Mouse (Mus musculus): ENCODE measurements at regions not wholly inside any gene's neighbourhood (a gene's known extent, or its start where the extent isn't known, plus 50 kb on each side); places are given as distances from the start of the nearest gene placed in this dataset.

DNA sequence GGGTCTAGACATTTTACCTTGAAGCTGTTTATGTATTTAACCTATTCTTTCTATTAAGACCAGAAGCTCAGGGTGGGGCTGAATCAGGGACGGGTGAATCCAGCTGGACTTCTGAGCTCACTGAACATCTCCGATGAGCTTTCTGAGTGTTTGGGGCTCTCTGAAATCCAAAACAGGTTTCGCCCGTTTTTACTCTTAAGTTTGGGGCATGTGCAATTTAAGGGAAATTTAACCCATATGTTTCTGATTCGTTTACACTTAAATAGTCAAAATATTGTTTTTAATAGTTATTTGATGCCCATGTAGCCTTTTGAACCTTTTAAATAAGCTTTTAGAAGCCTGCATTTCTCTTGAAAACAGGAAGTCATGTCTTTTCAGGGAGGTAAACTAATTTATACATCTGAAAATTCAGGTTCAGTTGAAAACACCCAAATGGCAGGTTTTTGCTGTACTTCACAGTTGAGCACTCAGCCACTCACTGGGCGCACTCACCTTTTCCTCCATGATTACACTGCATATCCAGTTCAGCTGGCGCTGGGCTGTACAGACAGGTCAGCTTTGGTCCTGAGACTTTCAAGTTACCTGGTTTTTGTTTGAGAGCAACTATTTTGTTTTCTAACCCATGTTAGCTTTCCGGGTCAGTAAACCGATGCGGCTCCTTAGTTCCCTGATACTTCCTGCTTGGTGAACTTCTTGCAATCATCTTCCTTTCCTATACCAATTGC is 113.1 kb upstream of the Lhx8 start:
- Histone ChIP-seq H3K9me3 (ENCODE audit: low read length) (peaks cover 3% of the 10 kb centered on the region; the same call in 1 of the 2 replicates), H3K27ac (ENCODE audit: low read length) (no peak overlapping the region), H3K4me3 (ENCODE audit: low read length) (no peak overlapping the region), H3K4me2 (replicated peaks; ENCODE audit: low read depth, low read length) (no peak overlapping the region), H3K9ac (replicated peaks; ENCODE audit: low read length) (no peak overlapping the region), H3K36me3 (ENCODE audit: insufficient read depth, low read length) (no peaks in the 10 kb centered on the region), H3K4me1 (ENCODE audit: insufficient read depth, low read length) (no peaks in the 10 kb centered on the region), H3K27me3 (ENCODE audit: insufficient read depth, low read length) (no peaks in the 10 kb centered on the region)
- ATAC-seq (ENCODE audit: low FRiP score, low TSS enrichment) = no peak
- 72% methylated on average over 10 of the region's 10 CpGs for WGBS

DNA sequence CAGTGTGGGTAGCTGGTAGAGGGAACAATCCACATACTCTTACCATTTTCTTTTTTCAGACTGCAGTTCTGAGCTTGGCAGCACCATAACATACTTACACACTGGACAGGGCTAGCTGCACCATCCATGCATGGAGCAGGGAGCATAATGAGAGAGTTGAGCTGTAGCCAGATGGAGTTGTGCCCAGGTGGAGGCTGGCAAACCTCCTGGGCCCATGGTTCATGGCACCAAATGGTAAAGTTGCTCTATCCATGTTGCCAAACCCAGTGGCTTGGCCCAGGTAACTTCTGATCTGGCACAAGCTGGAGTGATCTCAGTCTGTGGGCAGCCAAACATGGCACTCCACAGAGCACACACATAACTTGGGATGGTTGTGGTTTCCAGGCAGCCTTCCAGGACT is 111.0 kb upstream of the Lhx8 start:
- Histone ChIP-seq H3K27ac (ENCODE audit: low read length) (no peak overlapping the region), H3K36me3 (ENCODE audit: insufficient read depth, low read length) (no peaks in the 10 kb centered on the region), H3K27me3 (ENCODE audit: insufficient read depth, low read length) (no peaks in the 10 kb centered on the region), H3K4me2 (replicated peaks; ENCODE audit: low read depth, low read length) (no peak overlapping the region), H3K4me1 (ENCODE audit: insufficient read depth, low read length) (no peaks in the 10 kb centered on the region), H3K9me3 (ENCODE audit: low read length) (peaks cover 3% of the 10 kb centered on the region; the same call in 1 of the 2 replicates), H3K9ac (replicated peaks; ENCODE audit: low read length) (no peak overlapping the region), H3K4me3 (ENCODE audit: low read length) (no peak overlapping the region)
- ATAC-seq (ENCODE audit: low FRiP score, low TSS enrichment) = no peak

DNA sequence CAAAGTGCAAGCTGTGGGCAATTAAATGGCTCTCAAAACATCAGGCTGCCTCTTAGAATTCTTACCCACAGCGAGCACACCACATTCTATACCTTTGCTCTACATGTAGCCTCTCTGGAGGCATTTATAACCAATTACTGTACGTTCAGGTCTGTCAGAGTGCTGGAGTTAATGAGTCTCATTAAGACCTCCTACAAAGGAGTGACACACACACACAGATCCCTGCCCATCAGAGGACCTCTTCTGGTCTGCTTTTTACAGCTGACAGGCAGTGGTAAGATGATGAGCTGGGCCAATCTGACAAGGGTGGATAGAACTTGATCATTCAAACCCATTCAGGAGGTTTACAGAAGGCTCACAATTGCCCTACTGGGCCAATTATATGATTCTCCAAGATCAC is 110.4 kb upstream of the Lhx8 start:
- peaks cover 5% of the 10 kb centered on the region; the same call in 1 of the 2 replicates for H3K9me3 ChIP-seq (ENCODE audit: low read length)
- no peak overlapping the region for H3K27ac ChIP-seq (ENCODE audit: low read length)
- no peaks in the 10 kb centered on the region for H3K4me1 ChIP-seq (ENCODE audit: insufficient read depth, low read length)
- H3K27me3 ChIP-seq (ENCODE audit: insufficient read depth, low read length) = no peaks in the 10 kb centered on the region
- H3K9ac ChIP-seq (replicated peaks; ENCODE audit: low read length) = no peak overlapping the region
- H3K36me3 ChIP-seq (ENCODE audit: insufficient read depth, low read length) = no peaks in the 10 kb centered on the region
- H3K4me3 ChIP-seq (ENCODE audit: low read length) = no peak overlapping the region
- ATAC-seq (ENCODE audit: low FRiP score, low TSS enrichment) = no peak
- no peak overlapping the region for H3K4me2 ChIP-seq (replicated peaks; ENCODE audit: low read depth, low read length)
- WGBS = 63% methylated on average over 2 of the region's 2 CpGs

DNA sequence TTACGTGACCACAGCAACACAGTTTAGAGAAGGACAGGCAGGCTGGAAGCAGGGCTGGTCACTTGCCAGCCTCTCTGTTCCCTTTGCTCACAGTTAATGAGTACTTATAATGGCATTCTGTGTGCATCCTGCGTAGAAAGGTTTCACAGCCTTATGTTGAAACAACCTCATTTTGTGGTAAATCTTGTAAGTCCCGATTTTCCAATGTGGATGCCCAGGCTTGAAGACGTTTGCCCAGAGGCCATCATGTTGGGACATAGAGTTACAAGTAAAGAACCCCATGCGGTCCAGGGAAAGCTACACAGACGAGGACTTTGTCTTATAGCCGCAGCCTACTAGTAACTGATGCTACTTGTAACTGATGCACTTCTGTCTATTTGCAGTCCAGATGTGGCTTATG is 100.4 kb upstream of the Lhx8 start:
- H3K4me2 ChIP-seq (replicated peaks; ENCODE audit: low read depth, low read length) = no peak overlapping the region
- H3K9me3 ChIP-seq (ENCODE audit: low read length) = no peaks in the 10 kb centered on the region
- WGBS = 78% methylated on average over 7 of the region's 7 CpGs
- ATAC-seq (ENCODE audit: low FRiP score, low TSS enrichment) = no peak
- no peaks in the 10 kb centered on the region for H3K36me3 ChIP-seq (ENCODE audit: insufficient read depth, low read length)
- H3K4me3 ChIP-seq (ENCODE audit: low read length) = no peak overlapping the region
- H3K4me1 ChIP-seq (ENCODE audit: insufficient read depth, low read length) = no peaks in the 10 kb centered on the region
- H3K9ac ChIP-seq (replicated peaks; ENCODE audit: low read length) = no peak overlapping the region
- H3K27me3 ChIP-seq (ENCODE audit: insufficient read depth, low read length) = no peaks in the 10 kb centered on the region
- no peak overlapping the region for H3K27ac ChIP-seq (ENCODE audit: low read length)

DNA sequence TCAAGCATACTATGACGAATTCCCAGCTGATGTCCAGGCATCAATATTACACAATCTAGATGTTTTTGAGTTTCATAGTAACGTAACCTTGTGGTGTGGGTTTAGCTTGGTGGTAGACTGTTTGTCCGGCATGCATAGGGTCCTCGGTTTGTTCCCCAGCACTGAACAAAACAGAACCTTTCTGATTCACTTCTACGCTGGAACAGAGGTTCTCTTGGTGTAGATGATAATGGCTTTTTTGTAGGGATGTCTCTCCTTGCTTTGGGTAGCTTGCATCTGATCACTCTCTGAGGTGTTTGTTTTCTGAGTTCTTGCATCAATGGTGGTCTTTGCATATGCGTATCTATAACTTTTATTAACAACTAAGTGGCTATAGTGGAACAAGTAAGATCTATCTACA is 99.2 kb upstream of the Lhx8 start:
- Histone ChIP-seq H3K9ac (replicated peaks; ENCODE audit: low read length) (no peak overlapping the region), H3K9me3 (ENCODE audit: low read length) (no peaks in the 10 kb centered on the region), H3K4me2 (replicated peaks; ENCODE audit: low read depth, low read length) (no peak overlapping the region), H3K27ac (ENCODE audit: low read length) (no peak overlapping the region), H3K27me3 (ENCODE audit: insufficient read depth, low read length) (no peaks in the 10 kb centered on the region), H3K36me3 (ENCODE audit: insufficient read depth, low read length) (no peaks in the 10 kb centered on the region), H3K4me1 (ENCODE audit: insufficient read depth, low read length) (no peaks in the 10 kb centered on the region), H3K4me3 (ENCODE audit: low read length) (no peak overlapping the region)
- 87% methylated on average over 6 of the region's 6 CpGs for WGBS
- ATAC-seq (ENCODE audit: low FRiP score, low TSS enrichment) = no peak

DNA sequence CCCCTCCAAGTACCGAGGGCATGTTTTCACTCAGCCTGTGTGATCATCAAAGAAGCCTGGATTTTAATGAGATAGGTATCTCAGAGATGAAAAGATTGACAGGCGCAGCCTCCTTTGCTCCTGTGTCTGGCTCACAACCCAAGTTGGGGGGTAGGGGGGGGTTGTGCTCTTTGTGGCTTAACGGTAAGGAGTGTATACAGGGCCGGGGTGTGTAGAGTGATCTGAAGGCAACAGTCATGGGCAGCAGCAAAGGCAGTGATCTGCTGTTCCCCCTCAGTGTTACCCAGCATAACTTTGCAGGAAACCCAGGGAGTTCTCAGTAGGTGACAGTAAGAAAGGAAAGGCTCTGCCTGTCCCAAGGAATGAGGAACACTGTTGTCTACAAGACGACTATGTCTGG is 94.1 kb upstream of the Lhx8 start:
- H3K36me3 ChIP-seq (ENCODE audit: insufficient read depth, low read length) = no peaks in the 10 kb centered on the region
- H3K4me3 ChIP-seq (ENCODE audit: low read length) = no peak overlapping the region
- H3K9me3 ChIP-seq (ENCODE audit: low read length) = no peaks in the 10 kb centered on the region
- H3K4me2 ChIP-seq (replicated peaks; ENCODE audit: low read depth, low read length) = no peak overlapping the region
- WGBS = 78% methylated on average over 5 of the region's 5 CpGs
- no peak overlapping the region for H3K9ac ChIP-seq (replicated peaks; ENCODE audit: low read length)
- H3K27me3 ChIP-seq (ENCODE audit: insufficient read depth, low read length) = no peaks in the 10 kb centered on the region
- no peak for ATAC-seq (ENCODE audit: low FRiP score, low TSS enrichment)
- no peaks in the 10 kb centered on the region for H3K4me1 ChIP-seq (ENCODE audit: insufficient read depth, low read length)
- no peak overlapping the region for H3K27ac ChIP-seq (ENCODE audit: low read length)

DNA sequence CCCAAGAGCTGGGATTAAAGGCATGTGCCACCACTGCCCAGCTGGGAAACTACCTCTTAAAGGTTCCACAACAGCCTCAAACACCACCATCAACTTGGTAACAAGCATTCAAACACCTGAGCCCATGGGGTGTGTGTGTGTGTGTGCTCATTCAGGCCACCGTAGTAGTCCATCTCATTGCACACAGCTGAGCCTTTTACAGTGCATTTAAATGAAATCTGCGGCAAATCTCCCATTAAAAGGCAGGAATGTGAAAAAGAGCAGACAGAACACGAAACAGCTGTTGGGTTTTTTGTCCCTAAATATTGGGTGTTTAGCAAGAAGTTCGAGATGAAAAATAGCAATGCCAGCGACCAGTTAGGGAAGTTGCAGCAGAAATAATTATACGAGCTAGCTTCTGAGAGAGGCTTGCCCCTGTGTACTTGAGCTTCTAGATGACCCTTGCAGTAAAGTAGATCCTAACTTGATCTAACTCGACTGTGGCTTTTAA is 91.0 kb upstream of the Lhx8 start:
- Histone ChIP-seq H3K36me3 (ENCODE audit: insufficient read depth, low read length) (no peaks in the 10 kb centered on the region), H3K4me1 (ENCODE audit: insufficient read depth, low read length) (no peaks in the 10 kb centered on the region), H3K9me3 (ENCODE audit: low read length) (no peaks in the 10 kb centered on the region), H3K27ac (ENCODE audit: low read length) (no peak overlapping the region), H3K4me2 (replicated peaks; ENCODE audit: low read depth, low read length) (no peak overlapping the region), H3K4me3 (ENCODE audit: low read length) (no peak overlapping the region), H3K27me3 (ENCODE audit: insufficient read depth, low read length) (no peaks in the 10 kb centered on the region), H3K9ac (replicated peaks; ENCODE audit: low read length) (no peak overlapping the region)
- ATAC-seq (ENCODE audit: low FRiP score, low TSS enrichment) = no peak
- WGBS = 62% methylated on average over 7 of the region's 7 CpGs

DNA sequence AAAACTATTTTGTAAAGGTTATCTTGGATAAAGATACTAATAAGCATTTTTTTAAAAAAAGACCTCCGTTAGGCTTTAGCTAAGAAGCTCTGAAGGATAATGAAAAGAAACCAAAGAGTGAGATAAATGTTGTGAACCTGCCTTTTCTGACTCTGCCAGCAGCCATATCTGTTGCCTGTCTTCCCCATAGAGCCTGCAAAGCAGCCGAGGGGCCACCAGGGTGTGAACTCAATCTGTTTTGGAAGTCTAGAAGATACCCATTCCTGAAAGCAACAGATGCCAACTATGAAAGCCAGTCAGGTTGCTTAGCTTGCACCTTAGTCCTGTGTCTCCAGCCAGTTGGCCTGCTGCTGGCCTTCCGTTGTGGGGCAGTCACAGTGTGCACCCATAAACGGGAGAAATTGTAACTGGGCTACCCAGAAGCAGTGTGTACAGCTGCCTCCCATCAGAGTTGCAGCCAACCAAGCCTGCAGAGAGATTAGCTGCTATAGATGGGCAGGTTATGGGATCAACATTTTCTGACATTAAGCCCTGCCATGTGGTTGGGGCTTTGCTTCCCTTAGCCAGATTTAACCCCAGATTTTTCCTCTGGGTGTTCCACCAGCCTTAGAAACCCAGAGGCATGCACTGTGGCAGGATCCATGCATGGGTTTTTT is 87.8 kb upstream of the Lhx8 start:
- 65% methylated on average over 4 of the region's 4 CpGs for WGBS
- no peaks in the 10 kb centered on the region for H3K27me3 ChIP-seq (ENCODE audit: insufficient read depth, low read length)
- H3K9ac ChIP-seq (replicated peaks; ENCODE audit: low read length) = no peak overlapping the region
- H3K4me2 ChIP-seq (replicated peaks; ENCODE audit: low read depth, low read length) = no peak overlapping the region
- ATAC-seq (ENCODE audit: low FRiP score, low TSS enrichment) = no peak
- H3K36me3 ChIP-seq (ENCODE audit: insufficient read depth, low read length) = no peaks in the 10 kb centered on the region
- H3K4me3 ChIP-seq (ENCODE audit: low read length) = no peak overlapping the region
- no peaks in the 10 kb centered on the region for H3K4me1 ChIP-seq (ENCODE audit: insufficient read depth, low read length)
- H3K27ac ChIP-seq (ENCODE audit: low read length) = no peak overlapping the region
- H3K9me3 ChIP-seq (ENCODE audit: low read length) = no peaks in the 10 kb centered on the region

DNA sequence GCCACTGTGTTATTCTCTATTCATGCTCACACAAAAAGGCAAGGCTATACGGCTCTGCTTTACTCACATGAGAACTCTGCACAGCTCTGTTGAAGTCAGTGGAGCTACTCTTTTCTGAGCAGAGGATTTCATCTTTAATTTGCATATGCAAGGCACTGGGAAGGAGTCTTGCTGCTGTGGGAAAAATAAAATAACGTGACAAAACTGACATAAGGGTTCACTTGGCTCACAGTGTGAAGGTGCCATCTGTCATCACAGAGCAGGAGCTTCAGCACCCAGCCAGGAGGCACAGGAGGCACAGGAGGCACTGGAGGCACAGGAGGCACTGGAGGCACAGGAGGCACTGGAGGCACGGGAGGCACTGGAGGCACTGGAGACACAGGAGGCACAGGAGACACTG is 83.9 kb upstream of the Lhx8 start:
- WGBS = 73% methylated on average over 3 of the region's 3 CpGs
- no peak overlapping the region for H3K27ac ChIP-seq (ENCODE audit: low read length)
- no peaks in the 10 kb centered on the region for H3K9me3 ChIP-seq (ENCODE audit: low read length)
- H3K36me3 ChIP-seq (ENCODE audit: insufficient read depth, low read length) = no peaks in the 10 kb centered on the region
- no peaks in the 10 kb centered on the region for H3K27me3 ChIP-seq (ENCODE audit: insufficient read depth, low read length)
- no peak overlapping the region for H3K4me3 ChIP-seq (ENCODE audit: low read length)
- no peaks in the 10 kb centered on the region for H3K4me1 ChIP-seq (ENCODE audit: insufficient read depth, low read length)
- H3K9ac ChIP-seq (replicated peaks; ENCODE audit: low read length) = no peak overlapping the region
- ATAC-seq (ENCODE audit: low FRiP score, low TSS enrichment) = no peak
- no peak overlapping the region for H3K4me2 ChIP-seq (replicated peaks; ENCODE audit: low read depth, low read length)

DNA sequence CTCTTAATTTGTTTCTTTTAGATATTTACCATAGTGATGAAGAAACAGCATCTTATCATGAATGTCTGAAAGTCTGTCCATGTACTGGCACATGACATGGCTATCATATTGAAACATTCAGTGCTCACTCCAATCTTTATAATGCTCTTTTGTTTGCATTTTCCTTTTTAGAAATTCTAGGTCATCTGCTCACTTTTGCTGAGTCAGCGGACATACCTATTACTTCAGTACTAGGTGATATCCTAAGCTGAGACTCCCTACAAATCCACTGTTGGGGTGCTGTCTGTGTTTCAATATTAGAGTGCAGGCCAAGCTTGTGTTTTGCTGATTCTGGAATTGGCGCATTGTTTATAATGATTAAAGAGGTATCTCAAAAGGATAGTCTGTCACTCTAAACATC is 79.8 kb upstream of the Lhx8 start:
- WGBS = 97% methylated on average over 2 of the region's 2 CpGs

More for the DNA sequence above, 79.8 kb upstream of the Lhx8 start:
- Histone ChIP-seq H3K36me3 (ENCODE audit: insufficient read depth, low read length) (no peaks in the 10 kb centered on the region), H3K4me2 (replicated peaks; ENCODE audit: low read depth, low read length) (no peak overlapping the region), H3K9ac (replicated peaks; ENCODE audit: low read length) (no peak overlapping the region), H3K4me1 (ENCODE audit: insufficient read depth, low read length) (no peaks in the 10 kb centered on the region), H3K4me3 (ENCODE audit: low read length) (no peak overlapping the region), H3K27ac (ENCODE audit: low read length) (no peak overlapping the region), H3K27me3 (ENCODE audit: insufficient read depth, low read length) (no peaks in the 10 kb centered on the region), H3K9me3 (ENCODE audit: low read length) (no peaks in the 10 kb centered on the region)
- no peak for ATAC-seq (ENCODE audit: low FRiP score, low TSS enrichment)
